Mouse (Mus musculus): ENCODE data around the gene Vav2.
A peak's percentile ranks its signal among the peaks of the same experiment; 100 is the strongest.

The Vav2 gene

GRCm38 (mm10) chr2:27426855-27427457 is at the start of gene Vav2:
Gene Vav2 (minus strand): TSS chr2:27427033.
- peak; percentile 97 for DNase-seq (ENCODE audit: low read depth, low spot score)

DNA sequence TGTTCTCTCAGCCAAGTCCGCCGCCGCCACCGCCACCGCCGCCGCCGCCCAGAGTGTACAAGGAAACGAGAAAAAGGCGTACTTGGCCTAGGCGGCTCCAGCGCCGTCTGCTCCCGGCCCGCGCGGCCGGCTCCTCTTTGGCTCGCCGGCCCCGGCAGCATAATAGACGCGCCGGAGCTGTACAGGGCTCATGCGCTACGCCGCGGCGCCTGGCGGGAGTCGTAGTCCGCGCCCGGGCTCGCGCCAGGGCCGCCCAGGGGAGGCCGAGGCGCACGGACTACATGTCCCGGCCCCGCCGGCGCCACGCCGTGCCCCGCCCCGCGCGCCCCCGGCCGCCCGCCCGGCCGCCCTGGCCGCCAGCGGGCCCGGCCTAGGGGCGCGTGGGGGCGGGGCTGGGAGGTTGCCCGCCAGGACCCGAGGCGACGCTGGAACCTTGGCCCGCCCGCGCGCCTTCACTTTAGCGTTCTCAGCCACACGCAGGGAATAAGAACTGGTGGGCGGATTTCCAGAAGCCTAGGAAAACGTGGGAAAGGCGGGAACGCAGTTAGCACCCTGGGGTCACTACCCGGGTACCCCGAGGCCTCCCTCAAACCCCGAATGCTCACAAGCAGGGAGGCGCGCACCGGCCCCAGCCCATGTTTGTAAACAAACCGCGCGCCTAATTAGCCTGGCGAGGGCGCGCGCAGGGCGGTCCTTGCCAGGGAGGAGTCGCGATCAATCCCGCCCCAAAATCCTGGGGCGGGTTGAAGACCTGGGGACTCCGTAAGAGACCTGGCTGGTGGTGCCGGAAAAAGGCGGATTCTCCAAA is 48.9 kb upstream of the Vav2 start:
- peak; percentile 98 for DNase-seq (ENCODE audit: low read depth, low spot score)

DNA sequence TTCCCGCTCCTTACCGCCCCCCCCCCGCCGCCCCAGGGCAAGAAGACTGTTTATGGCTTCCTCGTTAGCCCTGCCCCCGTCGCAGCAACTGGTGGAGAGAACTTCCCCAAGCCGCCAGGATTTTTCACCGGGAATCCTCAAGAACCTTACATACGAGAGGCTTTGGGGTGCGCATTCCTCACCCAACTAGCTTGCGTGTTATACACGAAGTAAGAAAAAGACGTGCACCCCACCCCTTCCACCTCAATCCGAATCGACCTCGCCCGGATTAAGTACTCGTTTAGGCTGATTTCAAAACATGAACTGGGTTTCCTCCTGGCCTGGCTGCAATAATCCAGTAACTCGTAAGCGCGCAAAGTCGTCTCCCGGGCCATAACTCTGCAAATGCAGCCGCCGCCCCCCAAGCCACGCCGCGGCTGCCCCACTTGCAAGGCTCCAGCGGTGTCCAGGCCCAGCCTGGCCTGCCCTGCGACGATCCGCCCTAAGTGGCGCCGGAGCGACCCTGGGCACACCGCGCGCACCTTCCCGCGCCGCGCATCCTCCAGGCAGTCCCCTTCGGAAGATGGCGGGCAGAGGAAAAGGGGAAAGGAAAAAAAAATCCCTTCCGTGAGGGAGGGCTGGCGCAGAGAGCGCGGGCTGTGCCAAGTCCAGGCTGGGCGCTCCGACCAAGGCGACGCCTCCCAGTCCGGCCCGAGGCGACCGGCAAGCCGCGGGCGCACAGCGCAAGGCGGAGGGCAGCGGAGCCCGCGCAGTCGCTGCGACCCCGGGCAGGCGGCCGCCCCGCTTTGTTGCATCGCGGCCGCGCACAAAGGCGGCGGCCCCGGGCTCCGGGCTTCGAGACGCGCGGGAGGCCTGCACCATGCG is 48.0 kb upstream of the Vav2 start:
- DNase-seq (ENCODE audit: low read depth, low spot score), result peak; percentile 57

DNA sequence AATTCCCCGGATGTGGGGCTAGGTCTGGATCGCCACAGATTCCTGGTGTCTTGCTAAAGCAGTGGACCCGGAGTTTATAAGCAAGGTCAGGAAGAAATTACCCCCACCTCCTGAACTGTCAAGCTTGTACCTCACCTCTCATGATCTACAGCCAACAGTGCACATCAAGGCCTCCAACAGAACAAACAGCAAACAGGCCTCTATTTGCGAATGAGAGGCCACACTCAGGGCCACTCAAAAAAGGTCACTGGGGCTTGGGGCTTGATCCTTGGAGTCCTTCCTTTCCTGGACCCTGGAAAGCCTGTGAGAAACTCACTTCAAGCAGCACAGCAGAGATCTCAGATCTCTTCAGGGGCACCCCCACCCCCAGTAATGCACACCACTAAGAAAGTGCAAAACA is 47.1 kb upstream of the Vav2 start:
- no peak for DNase-seq (ENCODE audit: low read depth, low spot score)

DNA sequence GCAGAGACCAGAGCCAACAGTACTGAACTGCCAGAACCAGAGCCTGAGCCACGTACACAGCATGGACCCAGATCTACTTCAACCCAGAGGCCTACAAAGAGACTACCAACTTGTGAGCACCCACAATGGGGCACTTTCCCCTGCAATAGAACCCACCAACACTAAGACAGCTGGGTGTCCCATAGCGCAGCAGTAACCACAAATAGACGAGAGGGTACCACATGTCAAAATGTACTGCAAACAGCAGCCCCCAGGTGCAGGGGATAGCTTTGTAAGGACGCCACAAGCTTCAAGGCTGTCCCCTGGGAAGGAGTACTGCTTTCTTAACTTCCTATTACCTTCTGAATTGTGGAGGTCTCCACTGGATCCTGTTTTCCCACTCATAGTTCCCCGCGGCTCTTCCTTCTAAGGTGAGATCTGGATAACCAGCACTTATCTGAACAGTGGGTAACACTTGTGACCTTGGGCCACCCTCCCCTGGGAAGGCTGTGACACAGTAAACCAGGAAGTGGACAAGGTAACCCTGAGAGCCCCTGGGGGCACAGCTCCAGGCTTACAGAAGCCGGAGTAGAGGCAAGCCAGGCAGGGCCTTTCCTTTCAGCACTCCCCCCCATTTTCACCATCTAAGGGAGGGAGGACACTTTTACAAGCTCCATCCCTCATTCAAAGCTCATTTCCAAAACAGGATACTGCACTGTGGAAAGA is 46.4 kb upstream of the Vav2 start:
- peak; percentile 59 for DNase-seq (ENCODE audit: low read depth, low spot score)

- no peak for DNase-seq (ENCODE audit: low read depth, low spot score)
Measured at GRCm38 (mm10) chr2:27471170-27471584, 44.3 kb upstream of the Vav2 start.

GRCm38 (mm10) chr2:27470535-27470934 is 43.7 kb upstream of the Vav2 start:
- DNase-seq (ENCODE audit: low read depth, low spot score), result no peak

GRCm38 (mm10) chr2:27469991-27470355 is 43.1 kb upstream of the Vav2 start:
- DNase-seq (ENCODE audit: low read depth, low spot score), result no peak

- no peak for DNase-seq (ENCODE audit: low read depth, low spot score)
Measured at GRCm38 (mm10) chr2:27469292-27469990, 42.6 kb upstream of the Vav2 start.

DNA sequence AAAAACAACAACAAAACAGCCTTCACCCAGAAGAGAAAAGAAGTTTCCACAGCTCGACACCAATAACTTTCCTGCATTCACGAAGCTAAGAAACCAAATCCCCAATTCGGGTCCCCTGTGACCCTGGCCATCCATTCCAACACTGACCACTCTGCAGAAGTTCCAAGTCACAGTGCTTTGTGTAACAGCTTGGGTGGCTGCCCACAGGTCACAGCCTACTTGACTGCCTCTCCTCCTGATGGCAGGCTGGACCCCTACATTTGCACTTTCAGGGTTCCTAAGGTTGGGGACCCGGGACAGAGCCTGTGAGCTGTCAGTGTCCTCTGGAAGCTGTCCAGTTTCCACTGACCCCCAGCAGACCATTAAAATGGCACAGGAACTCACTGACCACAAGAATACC is 36.1 kb upstream of the Vav2 start:
- no peak for DNase-seq (ENCODE audit: low read depth, low spot score)

DNA sequence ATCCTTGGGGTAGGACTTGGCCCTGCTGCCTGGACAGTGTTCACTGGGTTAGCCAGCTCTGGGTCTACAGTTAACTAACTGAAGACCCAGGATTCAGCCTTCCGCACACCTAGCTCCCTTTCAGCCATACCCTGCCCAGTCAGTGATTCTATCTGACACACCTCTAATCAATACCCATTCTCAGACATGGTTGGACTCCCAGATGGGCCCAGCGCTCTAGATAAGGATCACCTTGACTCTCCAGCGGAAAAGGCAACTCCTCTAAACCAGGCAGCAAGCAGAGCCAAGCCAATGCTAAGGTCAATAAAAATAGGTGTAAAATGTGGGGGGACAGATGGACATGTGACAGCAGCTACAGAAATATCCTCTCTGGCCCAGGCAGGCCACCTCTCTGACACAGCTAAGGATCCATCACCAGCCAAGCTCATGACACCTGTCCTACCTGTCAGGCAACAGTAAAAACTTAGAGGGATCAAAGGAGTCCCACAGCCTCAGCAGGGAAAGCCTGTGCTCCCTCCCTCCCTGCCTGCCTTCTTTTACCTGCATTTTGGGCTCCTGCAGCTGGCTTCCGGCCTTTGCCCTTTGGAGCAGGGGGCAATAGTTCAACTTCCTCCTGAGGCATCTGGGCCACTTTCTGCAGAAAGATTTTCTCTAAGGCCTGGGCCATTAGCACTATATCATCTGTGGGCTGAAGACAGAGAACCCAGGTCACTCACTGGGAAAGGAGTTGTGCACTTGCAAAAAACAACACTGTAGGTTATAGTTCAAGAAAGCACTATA is 35.2 kb upstream of the Vav2 start:
- no peak for DNase-seq (ENCODE audit: low read depth, low spot score)

GRCm38 (mm10) chr2:27460651-27461050 is 33.8 kb upstream of the Vav2 start:
- no peak for DNase-seq (ENCODE audit: low read depth, low spot score)

DNA sequence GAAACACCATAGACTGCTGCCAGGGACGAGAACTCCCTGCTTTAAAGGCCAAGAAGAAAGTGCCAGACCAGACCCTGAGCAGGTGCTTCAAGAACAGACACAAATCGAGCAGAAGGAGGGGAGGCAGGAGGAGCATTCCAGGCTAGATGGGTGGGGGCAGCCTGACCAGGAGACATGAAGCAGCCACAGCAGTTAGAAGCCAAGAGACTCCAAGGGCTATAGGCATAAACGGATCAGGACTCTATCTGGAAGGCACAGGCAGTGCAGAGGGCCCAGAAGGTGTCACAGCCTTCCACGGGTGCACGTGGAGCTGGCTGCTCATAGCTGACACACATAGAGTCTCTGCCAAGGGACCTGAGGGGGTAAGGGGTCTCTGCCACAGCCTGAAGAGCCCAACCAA is 33.3 kb upstream of the Vav2 start:
- DNase-seq (ENCODE audit: low read depth, low spot score), result no peak

DNA sequence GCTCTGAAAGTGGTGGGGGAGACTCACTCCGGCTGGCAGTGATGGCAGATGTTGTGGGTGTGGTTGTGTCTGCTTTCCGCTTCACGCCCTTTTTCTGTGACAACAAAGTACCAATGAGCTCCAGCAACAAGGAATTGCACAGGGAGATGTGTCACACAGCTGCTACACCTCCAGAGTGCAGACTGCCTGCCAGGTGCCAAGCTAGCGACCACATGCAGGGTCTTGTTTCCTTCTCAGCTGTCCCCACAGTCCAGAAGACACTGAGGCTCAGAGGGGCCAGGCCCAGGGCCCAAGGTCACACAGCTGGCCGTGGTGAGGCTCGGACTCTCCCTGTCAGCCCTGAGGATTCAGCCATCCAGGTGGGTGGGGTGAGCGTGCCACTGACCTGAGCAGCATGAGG is 32.9 kb upstream of the Vav2 start:
- no peak for DNase-seq (ENCODE audit: low read depth, low spot score)

DNA sequence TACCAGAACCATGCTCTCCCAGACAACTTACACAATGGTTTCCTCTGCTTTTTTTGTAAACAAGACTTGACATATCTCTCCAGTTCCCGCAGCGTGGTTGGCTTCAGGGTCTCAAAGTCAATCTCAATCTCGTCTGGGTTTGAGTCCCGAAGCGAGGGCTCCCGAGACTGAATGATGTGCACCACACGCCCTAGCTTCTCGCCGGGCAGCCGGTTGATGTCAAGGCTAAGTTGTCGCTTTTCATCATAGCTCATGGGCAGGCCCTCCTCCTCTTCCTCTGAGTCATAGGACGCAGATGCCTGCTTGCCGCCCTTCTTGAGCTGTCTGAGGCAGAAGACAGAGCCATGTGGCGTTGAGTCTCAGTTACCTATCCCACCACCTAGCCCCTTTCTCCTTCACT is 23.4 kb upstream of the Vav2 start:
- no peak for DNase-seq (ENCODE audit: low read depth, low spot score)

- DNase-seq (ENCODE audit: low read depth, low spot score), result peak; percentile 77
Measured at GRCm38 (mm10) chr2:27447782-27448181, 20.9 kb upstream of the Vav2 start.

DNA sequence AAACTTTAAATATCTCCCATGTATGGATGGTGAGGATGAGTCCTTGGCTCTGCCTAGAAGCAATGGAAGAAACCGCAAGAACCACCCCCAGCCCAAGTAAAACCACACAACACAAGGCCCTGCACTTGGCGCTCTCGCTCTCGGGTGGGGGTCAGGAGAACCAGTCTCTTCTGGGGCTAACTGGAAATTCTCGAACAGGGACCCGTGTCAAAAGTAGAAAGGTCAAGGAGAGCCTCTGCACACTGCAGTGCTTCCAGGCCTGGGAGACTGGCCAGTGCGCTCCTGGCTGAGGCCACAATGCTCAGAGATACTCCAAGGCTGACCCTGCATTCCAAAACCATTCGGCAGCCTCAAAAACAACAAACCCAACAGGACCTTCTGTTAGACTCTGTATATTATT is 20.0 kb upstream of the Vav2 start:
- DNase-seq (ENCODE audit: low read depth, low spot score), result no peak

DNA sequence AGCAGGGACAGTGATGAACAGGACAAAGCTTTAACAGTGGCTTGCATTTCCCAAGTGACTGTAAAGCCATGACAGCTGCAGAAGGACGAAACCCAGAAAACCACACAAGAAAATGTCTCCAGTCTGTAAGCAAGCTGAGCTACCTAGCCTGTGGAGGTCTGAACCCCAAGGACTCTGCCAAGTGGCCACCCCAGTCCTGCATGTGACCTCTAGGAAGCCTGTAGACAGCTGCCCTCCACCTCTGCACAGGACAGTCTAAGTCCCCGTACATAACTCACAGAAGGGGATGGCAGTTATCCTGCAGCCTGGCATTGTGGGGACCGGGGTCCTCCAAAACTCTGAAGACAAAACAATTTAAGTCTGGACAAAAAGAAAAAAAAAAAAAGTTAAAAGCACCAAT is 19.1 kb upstream of the Vav2 start:
- no peak for DNase-seq (ENCODE audit: low read depth, low spot score)

GRCm38 (mm10) chr2:27443450-27443708 is 16.5 kb upstream of the Vav2 start:
- no peak for DNase-seq (ENCODE audit: low read depth, low spot score)

DNA sequence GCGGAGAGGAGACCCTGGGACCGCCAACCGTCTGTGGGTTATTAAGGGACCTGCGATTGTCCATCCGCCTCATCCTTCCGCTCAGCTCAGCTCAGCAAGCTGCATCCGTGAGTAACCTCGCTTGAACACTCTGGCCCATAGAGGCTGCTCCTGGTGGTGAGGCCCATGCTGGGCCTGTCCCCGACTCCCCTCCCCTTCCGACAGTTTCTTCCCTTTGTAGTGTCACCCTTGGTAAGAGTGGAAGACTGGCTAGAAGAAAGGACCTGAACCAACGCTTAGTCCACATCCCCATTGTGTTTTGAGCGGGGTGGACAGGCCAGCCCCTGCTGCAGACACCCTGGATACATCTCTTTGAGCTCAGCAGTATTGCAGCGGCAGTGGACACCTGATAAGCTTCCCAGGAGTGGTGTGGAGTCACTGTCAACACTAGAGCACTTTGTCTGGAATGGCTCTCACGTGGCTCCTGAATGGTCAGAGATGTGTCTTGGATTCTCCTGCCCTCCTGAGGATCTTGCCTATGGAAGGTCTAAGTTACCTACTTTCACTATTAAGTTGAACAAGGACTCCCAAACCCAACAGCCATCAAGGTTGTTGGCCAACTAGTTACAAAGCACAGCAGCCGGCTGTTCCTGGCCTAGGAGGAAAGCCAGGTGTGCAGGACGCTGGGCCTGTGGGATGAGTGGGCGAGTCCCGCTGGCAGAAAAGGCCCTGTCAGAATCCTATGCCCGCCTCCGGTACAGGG is 16.0 kb upstream of the Vav2 start:
- DNase-seq (ENCODE audit: low read depth, low spot score), result no peak

Measured in ZHBTc4 (cell line).